Mouse (Mus musculus) embryonic facial prominence, embryonic 15.5 days (tissue): ENCODE data around the gene Lig3. TPM values are rescaled to one million over a fixed set of nuclear protein-coding genes. Genes with fewer than 3 reads are reported as not detected.

Experiments used
- ATAC-seq: fragments of 200-750 bp; cut with Nextera tagmentation; 2 replicates; pipeline ENCODE4 v1.8.0; 2017; ENCODE audit warnings: low read depth, moderate TSS enrichment; ENCODE audit not compliant: insufficient number of reproducible peaks, low FRiP score, low TSS enrichment
- H3K27ac ChIP-seq: fragments of 300-500 bp; sonication (generic); replicated peaks from 2 replicates; pipeline ENCODE4 v1.5.1; 2015; ENCODE audit warnings: mild to moderate bottlenecking, inconsistent platforms
- H3K27me3 ChIP-seq: fragments of 300-500 bp; sonication (generic); 2 replicates; pipeline ENCODE4 v1.6.1; 2015; ENCODE audit warnings: inconsistent platforms
- H3K36me3 ChIP-seq: fragments of 300-500 bp; sonication (generic); 2 replicates; pipeline ENCODE4 v1.6.1; 2015; ENCODE audit warnings: mild to moderate bottlenecking, inconsistent platforms
- H3K4me1 ChIP-seq: fragments of 300-500 bp; sonication (generic); 2 replicates; pipeline ENCODE4 v1.6.1; 2015; ENCODE audit warnings: inconsistent platforms
- H3K4me2 ChIP-seq: fragments of 300-500 bp; sonication (generic); replicated peaks from 2 replicates; pipeline ENCODE4 v1.6.1; 2015; ENCODE audit warnings: mild to moderate bottlenecking, inconsistent platforms
- H3K4me3 ChIP-seq: fragments of 300-500 bp; sonication (generic); replicated peaks from 2 replicates; pipeline ENCODE4 v1.5.1; 2015; ENCODE audit warnings: mild to moderate bottlenecking, inconsistent platforms
- H3K9ac ChIP-seq: fragments of 300-500 bp; sonication (generic); 2 replicates; pipeline ENCODE4 v1.6.1; 2015; ENCODE audit warnings: inconsistent platforms
- H3K9me3 ChIP-seq: fragments of 300-500 bp; sonication (generic); replicated peaks from 2 replicates; pipeline ENCODE4 v1.6.1; 2016; ENCODE audit warnings: inconsistent platforms
- WGBS: fragments of 180-500 bp; shearing (Covaris S2); methylation state at CpG from one replicate; pipeline ENCODE4 v1.1.7; 2015; 5-methylcytosine and 5-hydroxymethylcytosine counted together
- polyA plus RNA-seq: library from polyadenylated mRNA; unstranded; fragments of >200 nt; fragmentation: Nextera tagmentation; extraction: Ambion mirVana; gene quantifications from 2 replicates; pipeline ENCODE4 v1.2.1, GENCODE M21; 2015

Lig3 gene
- 25.1 and 26.5 TPM in 2 replicates for polyA plus RNA-seq

- no peaks in the 10 kb centered on the region for H3K9me3 ChIP-seq
- H3K4me3 ChIP-seq, result peak within 1 kb of the TSS; percentile 88
- no peaks in the 10 kb centered on the region for H3K27me3 ChIP-seq
- ATAC-seq, result peak; percentile 95
- peak within 1 kb of the TSS; percentile 67 for H3K9ac ChIP-seq
- H3K4me1 ChIP-seq, result peaks cover 16% of the 10 kb centered on the region
- H3K36me3 ChIP-seq, result peaks cover 26% of the 10 kb centered on the region
- WGBS, result under 1% methylated on average over 73 of the region's 90 CpGs
- H3K27ac ChIP-seq, result peak within 1 kb of the TSS; percentile 97
- H3K4me2 ChIP-seq, result peak within 1 kb of the TSS; percentile 65
Measured at GRCm38 (mm10) chr11:82780983-82781903, at the start of gene Lig3. TSS of gene Lig3 (plus strand) at chr11:82781108.

GRCm38 (mm10) chr11:82734227-82734626 is 46.7 kb upstream of the Lig3 start:
- Histone ChIP-seq H3K27me3 (no peaks in the 10 kb centered on the region), H3K27ac (no peak overlapping the region), H3K4me1 (no peaks in the 10 kb centered on the region), H3K4me2 (no peak overlapping the region), H3K9ac (no peak overlapping the region), H3K4me3 (no peak overlapping the region), H3K36me3 (no peaks in the 10 kb centered on the region), H3K9me3 (no peaks in the 10 kb centered on the region)
- no peak for ATAC-seq

- no peaks in the 10 kb centered on the region for H3K36me3 ChIP-seq
- H3K9me3 ChIP-seq, result no peaks in the 10 kb centered on the region
Measured at GRCm38 (mm10) chr11:82739006-82739405, 41.9 kb upstream of the Lig3 start.

GRCm38 (mm10) chr11:82746138-82746537 is 34.8 kb upstream of the Lig3 start:
- no peak overlapping the region for H3K27ac ChIP-seq
- H3K27me3 ChIP-seq, result 0 out of 2 replicates have a peak, but pooled peaks cover 5% of the 10 kb centered on the region
- 32% methylated on average over 6 of the region's 6 CpGs for WGBS
- no peak overlapping the region for H3K9ac ChIP-seq
- H3K4me3 ChIP-seq, result no peak overlapping the region
- no peaks in the 10 kb centered on the region for H3K9me3 ChIP-seq
- no peak overlapping the region for H3K4me2 ChIP-seq
- no peak for ATAC-seq
- H3K4me1 ChIP-seq, result no peaks in the 10 kb centered on the region
- no peaks in the 10 kb centered on the region for H3K36me3 ChIP-seq

More at GRCm38 (mm10) chr11:82739006-82739405, 41.9 kb upstream of the Lig3 start:
- H3K4me1 ChIP-seq, result no peaks in the 10 kb centered on the region
- ATAC-seq, result no peak
- no peak overlapping the region for H3K9ac ChIP-seq
- no peak overlapping the region for H3K4me2 ChIP-seq
- no peak overlapping the region for H3K27ac ChIP-seq
- no peak overlapping the region for H3K4me3 ChIP-seq
- H3K27me3 ChIP-seq, result no peaks in the 10 kb centered on the region

- Histone ChIP-seq H3K27ac (no peak overlapping the region), H3K9ac (no peak overlapping the region), H3K9me3 (no peaks in the 10 kb centered on the region), H3K27me3 (0 out of 2 replicates have a peak, but pooled peaks cover 5% of the 10 kb centered on the region), H3K4me3 (no peak overlapping the region), H3K4me2 (no peak overlapping the region), H3K36me3 (no peaks in the 10 kb centered on the region), H3K4me1 (no peaks in the 10 kb centered on the region)
- no peak for ATAC-seq
- WGBS, result 77% methylated on average over 8 of the region's 8 CpGs
Measured at GRCm38 (mm10) chr11:82746857-82747366, 34.0 kb upstream of the Lig3 start.

GRCm38 (mm10) chr11:82752349-82753115 is 28.4 kb upstream of the Lig3 start:
- no peak overlapping the region for H3K27ac ChIP-seq
- H3K27me3 ChIP-seq, result no peaks in the 10 kb centered on the region
- no peaks in the 10 kb centered on the region for H3K4me1 ChIP-seq
- no peak for ATAC-seq
- H3K9ac ChIP-seq, result no peak overlapping the region
- H3K4me2 ChIP-seq, result no peak overlapping the region
- no peak overlapping the region for H3K4me3 ChIP-seq
- no peaks in the 10 kb centered on the region for H3K36me3 ChIP-seq
- H3K9me3 ChIP-seq, result no peaks in the 10 kb centered on the region
- 61% methylated on average over 6 of the region's 6 CpGs for WGBS

- WGBS, result 58% methylated on average over 1 of the region's 1 CpGs
- no peak overlapping the region for H3K4me2 ChIP-seq
- no peak overlapping the region for H3K4me3 ChIP-seq
- no peak overlapping the region for H3K27ac ChIP-seq
- H3K36me3 ChIP-seq, result no peaks in the 10 kb centered on the region
- no peaks in the 10 kb centered on the region for H3K4me1 ChIP-seq
- no peak overlapping the region for H3K9ac ChIP-seq
- H3K27me3 ChIP-seq, result no peaks in the 10 kb centered on the region
- H3K9me3 ChIP-seq, result no peaks in the 10 kb centered on the region
- no peak for ATAC-seq
Measured at GRCm38 (mm10) chr11:82755919-82756318, 25.0 kb upstream of the Lig3 start.

- Histone ChIP-seq H3K9me3 (no peaks in the 10 kb centered on the region), H3K9ac (no peak overlapping the region), H3K4me2 (no peak overlapping the region), H3K27me3 (no peaks in the 10 kb centered on the region), H3K4me3 (no peak overlapping the region), H3K4me1 (peaks cover 19% of the 10 kb centered on the region), H3K36me3 (no peaks in the 10 kb centered on the region), H3K27ac (no peak overlapping the region)
- WGBS, result 86% methylated on average over 6 of the region's 6 CpGs
- no peak for ATAC-seq
Measured at GRCm38 (mm10) chr11:82762286-82762829, 18.6 kb upstream of the Lig3 start.

- Histone ChIP-seq H3K36me3 (no peaks in the 10 kb centered on the region; the same call in 1 of the 2 replicates), H3K9ac (peak overlapping the region; percentile 82; the same call in 1 of the 2 replicates), H3K9me3 (no peaks in the 10 kb centered on the region), H3K4me1 (peaks cover 19% of the 10 kb centered on the region), H3K27me3 (no peaks in the 10 kb centered on the region), H3K27ac (peak overlapping the region; percentile 96), H3K4me2 (peak overlapping the region; percentile 86), H3K4me3 (peak overlapping the region; percentile 92)
- 11% methylated on average over 4 of the region's 4 CpGs for WGBS
- ATAC-seq, result no peak
Measured at GRCm38 (mm10) chr11:82763261-82763660, 17.6 kb upstream of the Lig3 start.

- Histone ChIP-seq H3K4me2 (peak within 1 kb of the TSS; percentile 86), H3K27ac (peak within 1 kb of the TSS; percentile 96), H3K4me1 (peaks cover 19% of the 10 kb centered on the region), H3K9ac (peak within 1 kb of the TSS; percentile 82), H3K9me3 (no peaks in the 10 kb centered on the region), H3K27me3 (no peaks in the 10 kb centered on the region), H3K4me3 (peak within 1 kb of the TSS; percentile 92), H3K36me3 (peaks cover 6% of the 10 kb centered on the region)
- peak; percentile 99 for ATAC-seq
- under 1% methylated on average over 44 of the region's 44 CpGs for WGBS
Measured at GRCm38 (mm10) chr11:82763742-82764437, 17.0 kb upstream of the Lig3 start, which contains the start of the genes Cct6b and Zfp830. TSS of gene Cct6b (minus strand) at chr11:82764321. TSS of gene Zfp830 (plus strand) at chr11:82764345.
